Mouse (Mus musculus) liver, embryonic 14.5 days (tissue): ENCODE measurements at regions not wholly inside any gene's neighbourhood (a gene's known extent, or its start where the extent isn't known, plus 50 kb on each side); places are given as distances from the start of the nearest gene placed in this dataset.

ENCODE experiments used
- CTCF ChIP-seq: IDR thresholded peaks from 2 replicates; pipeline ENCODE4 v1.5.1; 2016; ENCODE audit warnings: antibody characterized with exemption, low read depth, control low read depth
- EP300 ChIP-seq: IDR thresholded peaks from 2 replicates; pipeline ENCODE4 v1.6.1; 2016; ENCODE audit warnings: antibody characterized with exemption, low read depth

DNA sequence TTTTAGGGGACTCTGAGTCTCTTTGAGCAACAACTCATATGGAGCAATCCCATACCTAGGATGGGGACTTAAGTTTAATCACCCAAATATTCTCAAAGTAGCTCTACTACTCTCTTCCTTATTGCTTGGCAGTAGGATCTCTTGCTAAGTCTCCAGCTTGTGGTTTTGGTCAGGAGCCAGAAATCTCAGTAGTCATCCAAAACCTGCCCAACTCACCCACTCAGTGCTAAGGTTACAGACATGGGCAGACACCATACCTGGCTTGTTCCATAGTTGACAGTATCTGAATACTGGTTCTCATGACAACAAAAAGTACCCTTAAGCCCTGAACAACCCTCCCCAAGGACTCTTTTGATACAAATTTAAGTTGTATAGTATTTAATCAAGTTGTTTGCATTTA is 288.7 kb downstream of the Gm11146 start:
- TF ChIP-seq CTCF (no peak), EP300 (no peak)
